Mouse (Mus musculus): ENCODE data around the gene Lsm3. TPM values are rescaled to one million over a fixed set of nuclear protein-coding genes. Genes with fewer than 3 reads are reported as not detected.

Lsm3 gene
- total and polyA plus RNA-seq, 2 experiments from 2014 or later: 53.1 to 188 TPM

GRCm38 (mm10) chr6:91552693-91553092 is 37.0 kb downstream of the Lsm3 start:
- no peak for ATAC-seq
- Histone ChIP-seq H3K9me3 (ENCODE audit: low read length) (no peaks in the 10 kb centered on the region), H3K27me3 (ENCODE audit: insufficient read depth, low read length) (no peaks in the 10 kb centered on the region), H3K4me3 (ENCODE audit: low read depth, low read length) (no peak overlapping the region), H3K36me3 (ENCODE audit: insufficient read depth) (no peaks in the 10 kb centered on the region), H3K4me2 (ENCODE audit: low read depth) (no peak overlapping the region), H3K27ac (ENCODE audit: low read depth, low read length) (no peak overlapping the region), H3K9ac (no peak overlapping the region), H3K4me1 (ENCODE audit: insufficient read depth) (no peaks in the 10 kb centered on the region)
- TF ChIP-seq CTCF (IDR thresholded peaks at IDR 0.05; ENCODE audit: low read depth): no peak
- no peak for DNase-seq
- WGBS: 71% methylated on average over 3 of the region's 3 CpGs

- H3K9ac ChIP-seq: no peak overlapping the region
- no peak overlapping the region for H3K4me2 ChIP-seq (ENCODE audit: low read depth)
- no peaks in the 10 kb centered on the region for H3K4me1 ChIP-seq (ENCODE audit: insufficient read depth)
- 69% methylated on average over 1 of the region's 1 CpGs for WGBS
- H3K36me3 ChIP-seq (ENCODE audit: insufficient read depth): no peaks in the 10 kb centered on the region
- DNase-seq: no peak
- H3K4me3 ChIP-seq (ENCODE audit: low read depth, low read length): no peak overlapping the region
- ATAC-seq: no peak
- H3K27ac ChIP-seq (ENCODE audit: low read depth, low read length): no peak overlapping the region
- TF ChIP-seq CTCF (IDR thresholded peaks at IDR 0.05; ENCODE audit: low read depth): no peak
- H3K9me3 ChIP-seq (ENCODE audit: low read length): no peaks in the 10 kb centered on the region
- H3K27me3 ChIP-seq (ENCODE audit: insufficient read depth, low read length): no peaks in the 10 kb centered on the region
Observed at GRCm38 (mm10) chr6:91558565-91558964, 42.8 kb downstream of the Lsm3 start.

GRCm38 (mm10) chr6:91559371-91559770 is 43.6 kb downstream of the Lsm3 start:
- H3K27ac ChIP-seq (ENCODE audit: low read depth, low read length): no peak overlapping the region
- no peaks in the 10 kb centered on the region for H3K36me3 ChIP-seq (ENCODE audit: insufficient read depth)
- H3K9me3 ChIP-seq (ENCODE audit: low read length): no peaks in the 10 kb centered on the region
- no peak overlapping the region for H3K4me3 ChIP-seq (ENCODE audit: low read depth, low read length)
- no peaks in the 10 kb centered on the region for H3K4me1 ChIP-seq (ENCODE audit: insufficient read depth)
- H3K9ac ChIP-seq: no peak overlapping the region
- no peak for TF ChIP-seq CTCF (IDR thresholded peaks at IDR 0.05; ENCODE audit: low read depth)
- 62% methylated on average over 4 of the region's 4 CpGs for WGBS
- no peaks in the 10 kb centered on the region for H3K27me3 ChIP-seq (ENCODE audit: insufficient read depth, low read length)
- ATAC-seq (peak; percentile 50), DNase-seq (peak; percentile 33)
- no peak overlapping the region for H3K4me2 ChIP-seq (ENCODE audit: low read depth)

GRCm38 (mm10) chr6:91560186-91560585 is 44.5 kb downstream of the Lsm3 start:
- ATAC-seq (no peak), DNase-seq (no peak)
- no peak overlapping the region for H3K27ac ChIP-seq (ENCODE audit: low read depth, low read length)
- H3K4me3 ChIP-seq (ENCODE audit: low read depth, low read length): no peak overlapping the region
- H3K4me2 ChIP-seq (ENCODE audit: low read depth): no peak overlapping the region
- WGBS: 97% methylated on average over 3 of the region's 3 CpGs
- no peaks in the 10 kb centered on the region for H3K9me3 ChIP-seq (ENCODE audit: low read length)
- H3K4me1 ChIP-seq (ENCODE audit: insufficient read depth): no peaks in the 10 kb centered on the region
- no peak overlapping the region for H3K9ac ChIP-seq
- TF ChIP-seq CTCF (IDR thresholded peaks at IDR 0.05; ENCODE audit: low read depth): no peak
- no peaks in the 10 kb centered on the region for H3K36me3 ChIP-seq (ENCODE audit: insufficient read depth)
- no peaks in the 10 kb centered on the region for H3K27me3 ChIP-seq (ENCODE audit: insufficient read depth, low read length)

GRCm38 (mm10) chr6:91563031-91563430 is 47.3 kb downstream of the Lsm3 start:
- no peak for TF ChIP-seq CTCF (IDR thresholded peaks at IDR 0.05; ENCODE audit: low read depth)
- Histone ChIP-seq H3K4me1 (ENCODE audit: insufficient read depth) (no peaks in the 10 kb centered on the region), H3K9me3 (ENCODE audit: low read length) (no peaks in the 10 kb centered on the region), H3K9ac (no peak overlapping the region), H3K36me3 (ENCODE audit: insufficient read depth) (no peaks in the 10 kb centered on the region), H3K27me3 (ENCODE audit: insufficient read depth, low read length) (no peaks in the 10 kb centered on the region), H3K4me2 (ENCODE audit: low read depth) (no peak overlapping the region), H3K27ac (ENCODE audit: low read depth, low read length) (no peak overlapping the region), H3K4me3 (ENCODE audit: low read depth, low read length) (no peak overlapping the region)
- DNase-seq (no peak), ATAC-seq (no peak)
- 75% methylated on average over 3 of the region's 3 CpGs for WGBS

GRCm38 (mm10) chr6:91566407-91566806 is 50.7 kb downstream of the Lsm3 start:
- TF ChIP-seq CTCF (IDR thresholded peaks at IDR 0.05; ENCODE audit: low read depth): no peak
- Histone ChIP-seq H3K4me2 (ENCODE audit: low read depth) (no peak overlapping the region), H3K9ac (no peak overlapping the region), H3K27ac (ENCODE audit: low read depth, low read length) (no peak overlapping the region), H3K4me1 (ENCODE audit: insufficient read depth) (no peaks in the 10 kb centered on the region), H3K9me3 (ENCODE audit: low read length) (no peaks in the 10 kb centered on the region), H3K27me3 (ENCODE audit: insufficient read depth, low read length) (no peaks in the 10 kb centered on the region), H3K4me3 (ENCODE audit: low read depth, low read length) (no peak overlapping the region), H3K36me3 (ENCODE audit: insufficient read depth) (no peaks in the 10 kb centered on the region)
- no peak for DNase-seq
- no peak for ATAC-seq
- 77% methylated on average over 9 of the region's 9 CpGs for WGBS

Other genes with a start within 250 kb of the Lsm3 start
- gene Wnt7a, start 104.6 kb upstream of the Lsm3 start, total RNA-seq (2014; rRNA removed): 18.7 and 20.5 TPM in 2 replicates
- 13.6 and 14.1 TPM in 2 replicates for gene Wnt7a, start 104.6 kb upstream of the Lsm3 start, polyA plus RNA-seq (2015; fragmentation: Nextera tagmentation; extraction: Ambion mirVana)
- 26.6 and 28.4 TPM in 2 replicates for gene Chchd4, start 42.4 kb upstream of the Lsm3 start, total RNA-seq (2014; rRNA removed)
- gene Chchd4, start 42.4 kb upstream of the Lsm3 start, polyA plus RNA-seq (2015; fragmentation: Nextera tagmentation; extraction: Ambion mirVana): 34.8 and 36.9 TPM in 2 replicates
- gene Tmem43, start 42.2 kb upstream of the Lsm3 start, total RNA-seq (2014; rRNA removed): 68.2 and 83.4 TPM in 2 replicates
- gene Tmem43, start 42.2 kb upstream of the Lsm3 start, polyA plus RNA-seq (2015; fragmentation: Nextera tagmentation; extraction: Ambion mirVana): 53.2 and 59.4 TPM in 2 replicates
- 20.4 and 39.0 TPM in 2 replicates for gene Xpc, start within 50 bp of the Lsm3 start, total RNA-seq (2014; rRNA removed)
- 12.9 and 15.0 TPM in 2 replicates for gene Xpc, start within 50 bp of the Lsm3 start, polyA plus RNA-seq (2015; fragmentation: Nextera tagmentation; extraction: Ambion mirVana)
- gene Slc6a6, start 168.1 kb downstream of the Lsm3 start, total RNA-seq (2014; rRNA removed): 72.2 and 101 TPM in 2 replicates
- gene Slc6a6, start 168.1 kb downstream of the Lsm3 start, polyA plus RNA-seq (2015; fragmentation: Nextera tagmentation; extraction: Ambion mirVana): 89.5 and 139 TPM in 2 replicates